Mouse (Mus musculus) brain, embryonic 14.5 days (tissue): Measurements from ENCODE around the gene Igfbpl1.

Source experiments
- CTCF ChIP-seq: fragments of 200-500 bp; IDR thresholded peaks from 2 replicates; pipeline ENCODE4 v1.5.1; 2012; ENCODE audit warnings: inconsistent platforms, mild to moderate bottlenecking, moderate library complexity, borderline replicate concordance; ENCODE audit not compliant: insufficient read depth, insufficient read length; ENCODE audit errors: extremely low read depth
- POLR2A ChIP-seq: fragments of 200-500 bp; IDR thresholded peaks from 2 replicates; pipeline ENCODE4 v1.6.1; 2012; ENCODE audit warnings: mild to moderate bottlenecking, inconsistent platforms, borderline replicate concordance; ENCODE audit not compliant: poor library complexity, insufficient read depth, insufficient read length, severe bottlenecking; ENCODE audit errors: extremely low read depth

GRCm38 (mm10) chr4:45767891-45768558 is 58.7 kb downstream of the Igfbpl1 start:
- TF ChIP-seq CTCF (no peak), POLR2A (no peak)
